Mouse (Mus musculus) thymus, adult 2 months (tissue): ENCODE data around the gene Uba7. TPM values are rescaled to one million over a fixed set of nuclear protein-coding genes. Genes with fewer than 3 reads are reported as not detected.
A peak's percentile ranks its signal among the peaks of the same experiment; 100 is the strongest.

Experiments
- DNase-seq: peaks from one replicate; pipeline ENCODE4 v3.0.0; 2021
- H3K27ac ChIP-seq: fragments of 200-500 bp; 2 replicates; pipeline ENCODE4 v1.5.1; 2012; ENCODE audit warnings: low read length, control low read depth; ENCODE audit not compliant: control insufficient read depth, insufficient read depth
- H3K27me3 ChIP-seq: fragments of 200-500 bp; 2 replicates; pipeline ENCODE4 v1.6.1; 2012; ENCODE audit warnings: mild to moderate bottlenecking, low read length, moderate library complexity, mixed read lengths; ENCODE audit not compliant: control insufficient read depth, insufficient read depth
- H3K36me3 ChIP-seq: fragments of 200-500 bp; 2 replicates; pipeline ENCODE4 v1.6.1; 2012; ENCODE audit warnings: mild to moderate bottlenecking, low read length, moderate library complexity; ENCODE audit not compliant: control insufficient read depth, insufficient read depth
- H3K4me1 ChIP-seq: fragments of 200-500 bp; replicated peaks from 2 replicates; pipeline ENCODE4 v1.6.1; 2012; ENCODE audit warnings: low read length; ENCODE audit not compliant: control insufficient read depth, insufficient read depth
- H3K4me3 ChIP-seq: fragments of 200-500 bp; 2 replicates; pipeline ENCODE4 v1.5.1; 2012; ENCODE audit warnings: mild to moderate bottlenecking, low read length, control low read depth, moderate library complexity; ENCODE audit not compliant: control insufficient read depth, insufficient read depth
- CTCF ChIP-seq: fragments of 200-500 bp; IDR thresholded peaks from 2 replicates; pipeline ENCODE4 v1.5.1; 2012; ENCODE audit warnings: mild to moderate bottlenecking, control low read depth, low read length, moderate library complexity, borderline replicate concordance; ENCODE audit not compliant: control insufficient read depth, poor library complexity, insufficient read depth; ENCODE audit errors: extremely low read depth
- POLR2A ChIP-seq: fragments of 200-500 bp; IDR thresholded peaks from 2 replicates; pipeline ENCODE4 v1.6.1; 2012; ENCODE audit warnings: mild to moderate bottlenecking, low read length, control low read depth, moderate library complexity; ENCODE audit not compliant: control insufficient read depth, poor library complexity, insufficient read depth; ENCODE audit errors: extremely low read depth
- WGBS: fragments of 180-500 bp; shearing (Covaris S2); methylation state at CpG from one replicate; pipeline ENCODE4 v1.1.7; 2018; 5-methylcytosine and 5-hydroxymethylcytosine counted together
- polyA plus RNA-seq: library from polyadenylated mRNA; depleted of rRNA; stranded (reverse); fragments of >200 nt; gene quantifications from 2 replicates; pipeline ENCODE4 v1.2.3, GENCODE M21; 2012

Uba7 gene
- polyA plus RNA-seq, 1 experiment: 267 TPM

DNA sequence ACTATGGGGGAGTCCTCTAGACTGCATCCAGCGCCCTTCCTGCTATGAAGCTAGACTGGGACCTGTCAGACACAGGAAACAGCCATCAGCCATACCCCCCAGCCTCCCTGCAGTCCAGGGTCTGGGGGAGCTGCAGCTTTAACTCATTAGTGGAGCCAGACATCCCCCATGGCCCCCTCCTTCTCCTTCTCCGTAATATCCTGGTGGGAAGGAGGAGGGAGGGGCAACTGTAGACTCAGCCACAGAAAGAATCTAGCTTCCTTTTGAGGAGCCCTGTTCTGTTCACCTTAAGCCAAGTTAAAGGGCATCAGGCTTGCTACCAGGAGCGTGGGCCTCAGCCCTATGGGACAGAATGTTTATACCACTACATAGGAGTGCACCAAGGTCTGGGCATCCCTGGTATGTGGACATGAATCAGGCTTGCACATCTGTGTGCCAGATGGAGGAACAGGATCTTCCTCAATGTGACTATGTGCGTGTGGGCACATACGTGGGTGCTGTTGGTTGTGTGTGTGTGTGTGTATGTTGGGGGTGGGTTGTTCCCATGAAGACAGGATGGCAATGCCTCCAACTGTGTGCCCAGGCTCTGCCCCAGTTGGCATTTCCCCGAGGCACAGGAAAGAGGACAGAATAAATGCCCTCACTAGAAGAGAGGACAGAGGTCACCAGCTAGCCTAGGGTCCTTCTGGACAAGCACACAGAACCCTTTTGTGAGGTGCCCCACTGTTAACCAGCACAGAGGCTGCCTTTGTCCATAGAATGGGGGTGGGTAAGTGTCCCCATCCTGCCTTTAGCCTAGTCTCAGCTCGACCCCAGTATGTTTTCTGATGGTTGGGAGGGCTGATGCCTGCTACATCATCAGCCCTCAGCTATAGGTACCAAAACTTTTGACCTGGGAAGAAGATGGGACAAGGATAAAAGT is 6.6 kb downstream of the Uba7 start:
- peaks cover 56% of the 10 kb centered on the region for H3K4me1 ChIP-seq

DNA sequence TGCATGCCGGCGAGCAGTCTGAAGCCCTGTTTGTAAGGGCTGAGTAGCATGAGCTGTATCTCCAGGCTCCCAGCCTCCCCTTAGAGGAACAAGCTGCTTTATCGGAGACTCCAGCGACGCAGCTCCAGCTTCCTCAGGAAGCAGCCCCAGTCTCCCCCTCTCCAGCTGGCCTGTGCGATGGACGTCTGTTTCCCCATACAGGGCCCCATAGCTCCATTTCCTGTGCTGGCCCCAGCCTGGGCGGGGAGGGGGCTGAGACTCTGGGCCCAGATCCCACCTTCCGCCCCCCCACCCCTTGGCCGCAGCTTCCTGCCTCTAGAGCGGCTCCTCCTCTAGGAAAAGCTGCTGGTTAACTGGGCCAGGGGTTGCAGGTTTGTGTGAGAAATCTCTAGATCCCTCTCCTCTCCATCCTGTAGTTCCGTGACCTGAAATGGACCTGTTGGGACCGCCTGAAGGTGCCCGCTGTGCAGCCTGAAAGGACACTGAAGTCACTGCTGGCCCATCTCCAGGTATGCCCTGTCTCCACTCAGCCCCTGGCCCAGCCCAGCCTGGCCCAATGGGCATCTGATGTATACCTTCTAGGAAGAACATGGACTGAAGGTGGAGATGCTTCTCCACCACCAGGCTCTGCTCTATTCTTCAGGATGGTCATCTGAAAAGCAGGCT is 7.5 kb downstream of the Uba7 start, which contains the start of gene Gm20661:
Gene Gm20661 (plus strand): TSS at position 378 of the 666 bp plus-strand sequence.
- Histone ChIP-seq H3K27ac (peak within 1 kb of the TSS; percentile 47), H3K4me3 (no peak within 1 kb of the TSS), H3K36me3 (peaks cover 14% of the 10 kb centered on the region), H3K4me1 (peaks cover 50% of the 10 kb centered on the region), H3K27me3 (no peaks in the 10 kb centered on the region)
- TF ChIP-seq CTCF (0 out of 2 replicates have a peak, but pooled peaks have one; percentile 12), POLR2A (no peak)
- 7% methylated on average over 14 of the region's 14 CpGs for WGBS
- peak; percentile 69 for DNase-seq

More for the DNA sequence above, 6.6 kb downstream of the Uba7 start:
- Histone ChIP-seq H3K27ac (peak overlapping the region; percentile 46; the same call in 1 of the 2 replicates), H3K36me3 (peaks cover 14% of the 10 kb centered on the region), H3K4me3 (no peak overlapping the region), H3K27me3 (no peaks in the 10 kb centered on the region)
- WGBS: 38% methylated on average over 7 of the region's 7 CpGs
- DNase-seq: no peak
- TF ChIP-seq CTCF (no peak), POLR2A (no peak)

GRCm38 (mm10) chr9:107983421-107983890 is 8.2 kb downstream of the Uba7 start:
- 9% methylated on average over 4 of the region's 4 CpGs for WGBS
- Histone ChIP-seq H3K27ac (peak overlapping the region; percentile 47), H3K27me3 (no peaks in the 10 kb centered on the region), H3K4me1 (peaks cover 50% of the 10 kb centered on the region), H3K4me3 (no peak overlapping the region), H3K36me3 (peaks cover 13% of the 10 kb centered on the region)
- no peak for TF ChIP-seq CTCF
- no peak for TF ChIP-seq POLR2A
- DNase-seq: peak; percentile 49

GRCm38 (mm10) chr9:107984052-107984753 is 8.9 kb downstream of the Uba7 start:
- Histone ChIP-seq H3K27me3 (no peaks in the 10 kb centered on the region), H3K4me3 (no peak overlapping the region), H3K36me3 (peaks cover 6% of the 10 kb centered on the region), H3K27ac (no peak overlapping the region), H3K4me1 (peaks cover 50% of the 10 kb centered on the region)
- DNase-seq: no peak
- TF ChIP-seq POLR2A (no peak), CTCF (no peak)
- 41% methylated on average over 19 of the region's 19 CpGs for WGBS

- DNase-seq: no peak
- peaks cover 50% of the 10 kb centered on the region for H3K4me1 ChIP-seq
- WGBS: 24% methylated on average over 9 of the region's 9 CpGs
These were observed 9.4 kb downstream of the Uba7 start for GRCm38 (mm10) chr9:107984754-107985055.

More at GRCm38 (mm10) chr9:107984754-107985055, 9.4 kb downstream of the Uba7 start:
- Histone ChIP-seq H3K27ac (no peak overlapping the region), H3K4me3 (no peak overlapping the region), H3K36me3 (peaks cover 1% of the 10 kb centered on the region; the same call in 1 of the 2 replicates), H3K27me3 (no peaks in the 10 kb centered on the region)
- TF ChIP-seq POLR2A (no peak), CTCF (no peak)
